Mouse (Mus musculus) adrenal gland, adult 2 months (tissue): ENCODE measurements around the gene Hspb9. TPM values are rescaled to one million over a fixed set of nuclear protein-coding genes. Genes with fewer than 3 reads are reported as not detected.
A peak's percentile ranks its signal among the peaks of the same experiment; 100 is the strongest.

Experiments used
- DNase-seq: peaks from one replicate; pipeline ENCODE4 v3.0.0; 2021
- polyA plus RNA-seq: library from polyadenylated mRNA; depleted of rRNA; stranded (reverse); fragments of >200 nt; gene quantifications from 2 replicates; pipeline ENCODE4 v1.2.3, GENCODE M21; 2012; rRNA removed
- total RNA-seq, 2 experiments: library from RNA; stranded (reverse); gene quantifications; 2 replicates each; pipeline ENCODE4 v1.2.3; 2021

Gene Hspb9
- total and polyA plus RNA-seq, 3 experiments = not detected

GRCm38 (mm10) chr11:100759611-100760233, 46.1 kb downstream of the Hspb9 start, which contains the start of gene Kcnh4:
TSS of gene Kcnh4 (minus strand) at chr11:100759942.
- peak; percentile 66 for DNase-seq

- DNase-seq = peak; percentile 92
Observed at GRCm38 (mm10) chr11:100761547-100762045, 47.9 kb downstream of the Hspb9 start.

DNA sequence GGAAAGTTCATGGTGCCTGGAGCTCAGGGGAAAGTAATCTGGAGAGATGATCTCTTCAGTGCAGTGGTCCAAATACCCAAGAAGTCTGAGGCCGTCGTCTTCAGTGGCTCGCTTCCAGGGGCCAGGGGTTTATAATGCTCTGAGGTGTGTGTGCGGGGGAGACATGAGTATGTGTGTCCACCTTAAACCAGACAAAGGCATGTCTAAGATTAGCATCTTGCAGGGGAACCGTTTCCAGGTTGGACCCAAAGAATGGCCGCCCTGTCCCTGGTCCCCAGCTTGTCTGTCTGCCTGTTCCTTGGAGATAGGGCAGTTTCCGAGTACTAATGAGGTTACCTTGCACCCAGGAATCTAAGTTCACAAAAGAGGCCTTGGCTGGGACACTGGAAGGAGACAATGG, 49.2 kb downstream of the Hspb9 start, which contains the start of gene Hcrt:
TSS of gene Hcrt (minus strand) at position 101 of the 400 bp plus-strand sequence.
- no peak for DNase-seq

Other genes starting within 250 kb of the Hspb9 start
- 10 to 100 TPM; 47.4 to 47.5 TPM for gene Klhl11, start 241.1 kb upstream of the Hspb9 start, total RNA-seq
- 14.2 and 16.8 TPM in 2 replicates for gene Klhl11, start 241.1 kb upstream of the Hspb9 start, polyA plus RNA-seq
- 1,000 to 10,000 TPM; 1,249 to 2,157 TPM for gene Acly, start 185.8 kb upstream of the Hspb9 start, total RNA-seq
- gene Acly, start 185.8 kb upstream of the Hspb9 start, polyA plus RNA-seq = 567 and 624 TPM in 2 replicates
- gene Ttc25, start 168.2 kb upstream of the Hspb9 start, total RNA-seq = 10 to 100 TPM in 1 of 2 experiments, 1 to 10 TPM in 1; 3.5 to 11.4 TPM
- 1.3 and 1.6 TPM in 2 replicates for gene Ttc25, start 168.2 kb upstream of the Hspb9 start, polyA plus RNA-seq
- 10 to 100 TPM; 38.3 to 55.4 TPM for gene Cnp, start 138.9 kb upstream of the Hspb9 start, total RNA-seq
- 29.4 and 36.5 TPM in 2 replicates for gene Cnp, start 138.9 kb upstream of the Hspb9 start, polyA plus RNA-seq
- gene Nkiras2, start 94.6 kb upstream of the Hspb9 start, total RNA-seq = 10 to 100 TPM; 32.5 to 36.0 TPM
- 50.9 and 59.4 TPM in 2 replicates for gene Nkiras2, start 94.6 kb upstream of the Hspb9 start, polyA plus RNA-seq
- 100 to 1,000 TPM; 174 to 177 TPM for gene Dnajc7, start 93.7 kb upstream of the Hspb9 start, total RNA-seq
- gene Dnajc7, start 93.7 kb upstream of the Hspb9 start, polyA plus RNA-seq = 9.3 and 11.7 TPM in 2 replicates
- under 1 TPM in 1 of 2 experiments, not detected in 1; 0.59 TPM for gene Zfp385c, start 21.4 kb upstream of the Hspb9 start, total RNA-seq
- 0.75 and 0.84 TPM in 2 replicates for gene Zfp385c, start 21.4 kb upstream of the Hspb9 start, polyA plus RNA-seq
- 10 to 100 TPM; 29.2 to 60.7 TPM for gene Dhx58, start 9.6 kb upstream of the Hspb9 start, total RNA-seq
- 30.2 and 42.2 TPM in 2 replicates for gene Dhx58, start 9.6 kb upstream of the Hspb9 start, polyA plus RNA-seq
- 10 to 100 TPM; 42.5 to 42.6 TPM for gene Kat2a, start 1.4 kb upstream of the Hspb9 start, total RNA-seq
- 73.5 and 85.1 TPM in 2 replicates for gene Kat2a, start 1.4 kb upstream of the Hspb9 start, polyA plus RNA-seq
- gene Rab5c, start 24.4 kb downstream of the Hspb9 start, total RNA-seq = 100 to 1,000 TPM; 191 to 196 TPM
- gene Rab5c, start 24.4 kb downstream of the Hspb9 start, polyA plus RNA-seq = 201 and 238 TPM in 2 replicates
- gene Kcnh4, start 46.1 kb downstream of the Hspb9 start, total RNA-seq = under 1 TPM; 0.28 to 0.32 TPM
- 0.45 and 0.57 TPM in 2 replicates for gene Kcnh4, start 46.1 kb downstream of the Hspb9 start, polyA plus RNA-seq
- not detected for gene Hcrt, start 49.1 kb downstream of the Hspb9 start, total RNA-seq
- gene Hcrt, start 49.1 kb downstream of the Hspb9 start, polyA plus RNA-seq = not detected in 2 replicates
- gene Ghdc, start 57.1 kb downstream of the Hspb9 start, total RNA-seq = 10 to 100 TPM; 21.6 to 26.0 TPM
- 26.8 and 27.6 TPM in 2 replicates for gene Ghdc, start 57.1 kb downstream of the Hspb9 start, polyA plus RNA-seq
- gene Stat5b, start 136.9 kb downstream of the Hspb9 start, total RNA-seq = 10 to 100 TPM; 60.3 to 65.3 TPM
- 43.8 and 53.8 TPM in 2 replicates for gene Stat5b, start 136.9 kb downstream of the Hspb9 start, polyA plus RNA-seq
- 10 to 100 TPM; 27.0 to 38.0 TPM for gene Stat5a, start 145.5 kb downstream of the Hspb9 start, total RNA-seq
- 45.1 and 51.2 TPM in 2 replicates for gene Stat5a, start 145.5 kb downstream of the Hspb9 start, polyA plus RNA-seq
- 10 to 100 TPM; 76.6 to 79.4 TPM for gene Stat3, start 225.7 kb downstream of the Hspb9 start, total RNA-seq
- 45.4 and 54.9 TPM in 2 replicates for gene Stat3, start 225.7 kb downstream of the Hspb9 start, polyA plus RNA-seq